In the genomic region with DNA sequence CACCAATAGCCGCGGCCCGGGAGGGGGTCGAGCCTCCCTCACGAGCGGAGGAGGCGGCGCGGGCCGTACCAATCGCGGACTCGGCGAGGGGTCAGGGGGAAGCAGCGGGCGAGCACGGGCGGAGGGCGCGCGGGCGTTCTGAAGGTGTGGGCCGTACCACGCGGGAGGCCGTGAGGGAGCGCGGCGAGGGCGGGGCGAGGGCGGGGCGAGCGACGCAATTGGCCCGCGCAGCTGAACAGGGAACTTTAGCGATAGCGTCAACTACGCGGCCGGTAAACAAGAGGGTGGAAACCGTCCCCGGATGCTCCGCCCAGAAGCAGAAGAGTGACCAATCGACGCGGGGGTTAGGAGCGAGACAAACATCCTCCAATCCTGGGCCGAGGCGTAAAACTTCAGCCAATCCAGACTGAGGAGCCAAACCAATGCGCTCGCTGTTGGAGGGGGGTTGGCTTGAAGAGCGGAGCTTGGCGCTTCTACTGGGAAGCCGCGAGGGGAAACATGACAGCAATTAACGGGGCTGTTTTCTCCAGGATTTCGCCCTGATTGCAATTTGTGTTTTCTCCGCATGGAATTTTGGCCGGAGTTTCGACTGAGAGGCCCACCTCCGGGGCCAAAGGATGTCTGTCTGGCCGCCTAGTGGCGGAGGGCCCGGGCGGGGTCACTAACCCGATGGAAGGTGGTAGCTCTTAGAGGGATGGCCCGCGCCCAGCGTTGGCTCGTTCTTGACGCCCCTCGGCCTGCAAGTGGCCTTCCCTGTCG, we compare ENCODE assay signal across 8 mouse cellular contexts. TPM values are rescaled to one million over a fixed set of nuclear protein-coding genes. Genes with fewer than 3 reads are reported as not detected.
A peak's percentile ranks its signal among the peaks of the same experiment; 100 is the strongest.
DNase-seq lines count a peak whose midpoint lies in the region; ATAC-seq and TF ChIP-seq lines count a peak whose summit lies in the region.

A gene (minus strand): TSS at position 146 of the 759 bp plus-strand sequence.

- peak; percentile 98 for ATAC-seq in forebrain, postnatal 0 days
- ATAC-seq in lung, embryonic 15.5 days (ENCODE audit: borderline replicate concordance, extremely low read depth, low FRiP score, low TSS enrichment): peak; percentile 99

- no peak; a peak in 1 of 6 replicates for TF ChIP-seq CTCF in MEL (IDR thresholded peaks at IDR 0.05 in 2 of 3, conservative IDR thresholded peaks at IDR 0.05 in 1 of 3; ENCODE audit: control insufficient read depth in 1 of 3, insufficient read depth in 1 of 3, low read depth in 2 of 3, low read length in 3 of 3, poor library complexity in 1 of 3, severe bottlenecking in 1 of 3)
- TF ChIP-seq CTCF in cerebellum, adult 2 months (IDR thresholded peaks at IDR 0.05; ENCODE audit: borderline replicate concordance, insufficient read depth, low read depth, low read length): peak; percentile 44; the same call in 1 of the 2 replicates
- peak; percentile 66 for TF ChIP-seq CTCF in forebrain, postnatal 0 days (IDR thresholded peaks at IDR 0.05; ENCODE audit: low read depth)

- peak within 1 kb of the TSS; percentile 79 for H3K9ac ChIP-seq in MEL (ENCODE audit: control insufficient read depth, low read depth, low read length, poor library complexity, severe bottlenecking)
- peak within 1 kb of the TSS; percentile 88 for H3K9ac ChIP-seq in forebrain, postnatal 0 days
- peak within 1 kb of the TSS; percentile 88 for H3K9ac ChIP-seq in lung, embryonic 15.5 days

- H3K79me2 ChIP-seq in MEL (ENCODE audit: control insufficient read depth, insufficient read depth, low read length, poor library complexity): peaks cover 29% of the 10 kb centered on the region

- TF ChIP-seq RAD21 in MEL (IDR thresholded peaks at IDR 0.05; ENCODE audit: low read depth, low read length): no peak

- H3K9me3 ChIP-seq in MEL (replicated peaks; ENCODE audit: insufficient read depth, low read length): no peaks in the 10 kb centered on the region
- no peaks in the 10 kb centered on the region for H3K9me3 ChIP-seq in forebrain, postnatal 0 days (ENCODE audit: low read length)
- H3K9me3 ChIP-seq in lung, embryonic 15.5 days: no peaks in the 10 kb centered on the region

- no peaks in the 10 kb centered on the region for H3K27me3 ChIP-seq in MEL (ENCODE audit: control insufficient read depth in 1 of 2, insufficient read depth in 2 of 2, low read length in 2 of 2)
- H3K27me3 ChIP-seq in cerebellum, adult 2 months (ENCODE audit: control insufficient read depth, insufficient read depth, low read length): no peaks in the 10 kb centered on the region
- H3K27me3 ChIP-seq in forebrain, postnatal 0 days (ENCODE audit: insufficient read depth, low read length): no peaks in the 10 kb centered on the region
- no peaks in the 10 kb centered on the region for H3K27me3 ChIP-seq in lung, embryonic 15.5 days

- H3K4me2 ChIP-seq in forebrain, postnatal 0 days (ENCODE audit: low read depth): peak within 1 kb of the TSS; percentile 82
- peak within 1 kb of the TSS; percentile 91 for H3K4me2 ChIP-seq in lung, embryonic 15.5 days

- peaks cover 21 to 38% of the 10 kb centered on the region in 2 experiments for H3K4me1 ChIP-seq in MEL (ENCODE audit: control insufficient read depth in 1 of 2, insufficient read depth in 2 of 2, low read length in 2 of 2)
- H3K4me1 ChIP-seq in cerebellum, adult 2 months (ENCODE audit: control insufficient read depth, insufficient read depth, low read length): no peaks in the 10 kb centered on the region
- peaks cover 33% of the 10 kb centered on the region for H3K4me1 ChIP-seq in forebrain, postnatal 0 days (ENCODE audit: insufficient read depth)
- peaks cover 21% of the 10 kb centered on the region for H3K4me1 ChIP-seq in lung, embryonic 15.5 days

- WGBS in cerebellum, adult 2 months: under 1% methylated on average over 74 of the region's 75 CpGs
- WGBS in forebrain, postnatal 0 days: 3% methylated on average over 75 of the region's 75 CpGs
- under 1% methylated on average over 70 of the region's 75 CpGs for WGBS in lung, embryonic 15.5 days

- peak in 1 of 2 experiments; percentile 72; a peak in 2 of 4 replicates for TF ChIP-seq POLR2A in MEL (IDR thresholded peaks at IDR 0.05; ENCODE audit: control insufficient read depth in 1 of 2, insufficient read depth in 1 of 2, low read depth in 1 of 2, low read length in 2 of 2, poor library complexity in 1 of 2)
- peak; percentile 44; the same call in 1 of the 2 replicates for TF ChIP-seq POLR2A in cerebellum, adult 2 months (IDR thresholded peaks at IDR 0.05; ENCODE audit: borderline replicate concordance, insufficient read depth, low read length)

- TF ChIP-seq EP300 in MEL (IDR thresholded peaks at IDR 0.05; ENCODE audit: low read depth in 1 of 2, low read length in 2 of 2): 0 out of 4 replicates have a peak, but pooled peaks of 1 of the 2 experiments have one; percentile 27

- H3K27ac ChIP-seq in MEL (ENCODE audit: control insufficient read depth, low read depth, low read length): peak within 1 kb of the TSS; percentile 81
- H3K27ac ChIP-seq in cerebellum, adult 2 months (ENCODE audit: insufficient read depth, low read length): peak within 1 kb of the TSS; percentile 89
- peak within 1 kb of the TSS; percentile 97 for H3K27ac ChIP-seq in forebrain, postnatal 0 days (ENCODE audit: low read depth, low read length)
- peak within 1 kb of the TSS; percentile 98 for H3K27ac ChIP-seq in lung, embryonic 15.5 days

- peaks cover 0 to 36% of the 10 kb centered on the region in 2 experiments; a peak in 2 of 4 replicates for H3K36me3 ChIP-seq in MEL (ENCODE audit: control insufficient read depth in 1 of 2, insufficient read depth in 2 of 2, low read length in 2 of 2)
- no peaks in the 10 kb centered on the region for H3K36me3 ChIP-seq in forebrain, postnatal 0 days (ENCODE audit: insufficient read depth)
- no peaks in the 10 kb centered on the region for H3K36me3 ChIP-seq in lung, embryonic 15.5 days

- DNase-seq in MEL (ENCODE audit: low read depth, low spot score): peak; percentile 100
- peak; percentile 99 to 100 for DNase-seq in cerebellum, adult 2 months
- DNase-seq in forebrain, postnatal 0 days: peak; percentile 99
- DNase-seq in heart, postnatal 4 days: peak; percentile 99
- peak; percentile 98 to 99 for DNase-seq in layer of hippocampus, adult 8-10 months (ENCODE audit: low spot score in 2 of 2)
- DNase-seq in ovary, adult 18-20 months (ENCODE audit: low spot score): peak; percentile 98
- peak; percentile 99 for DNase-seq in thymus, postnatal 0 days (ENCODE audit: low spot score)

- peak within 1 kb of the TSS; percentile 65 to 88 for H3K4me3 ChIP-seq in MEL (ENCODE audit: control insufficient read depth in 1 of 2, insufficient read depth in 1 of 2, low read depth in 2 of 2, low read length in 2 of 2)
- H3K4me3 ChIP-seq in cerebellum, adult 2 months (replicated peaks; ENCODE audit: insufficient read depth, low read depth, low read length): peak within 1 kb of the TSS; percentile 64
- peak within 1 kb of the TSS; percentile 95 for H3K4me3 ChIP-seq in forebrain, postnatal 0 days (ENCODE audit: low read depth, low read length)
- H3K4me3 ChIP-seq in lung, embryonic 15.5 days: peak within 1 kb of the TSS; percentile 90

TF ChIP-seq in MEL, 35 proteins besides CTCF, POLR2A, EP300 and RAD21 (continues in another document):
- TF ChIP-seq SIN3A (IDR thresholded peaks at IDR 0.05; ENCODE audit: low read length): peak; percentile 92
- TF ChIP-seq MAFK (IDR thresholded peaks at IDR 0.05; ENCODE audit: borderline replicate concordance, low read depth, low read length): no peak
- peak; percentile 23; the same call in 1 of the 2 replicates for TF ChIP-seq ZNF384 (IDR thresholded peaks at IDR 0.05; ENCODE audit: low read depth, low read length)
- peak; percentile 64 for TF ChIP-seq NRF1 (IDR thresholded peaks at IDR 0.05; ENCODE audit: insufficient read depth, low read depth, low read length, poor library complexity, severe bottlenecking)
- TF ChIP-seq SMC3 (IDR thresholded peaks at IDR 0.05; ENCODE audit: low read depth, low read length): no peak
- TF ChIP-seq HCFC1 (IDR thresholded peaks at IDR 0.05; ENCODE audit: low read depth, low read length): peak; percentile 77
- TF ChIP-seq BHLHE40 (IDR thresholded peaks at IDR 0.05; ENCODE audit: borderline replicate concordance, low read depth, low read length): peak; percentile 60; the same call in 1 of the 2 replicates
- no peak; the same call in 1 of the 2 replicates for TF ChIP-seq ELF1 (IDR thresholded peaks at IDR 0.05; ENCODE audit: low read depth, low read length)
- TF ChIP-seq TCF12 (IDR thresholded peaks at IDR 0.05; ENCODE audit: low read depth, low read length): peak; percentile 34; the same call in 1 of the 2 replicates
- TF ChIP-seq MAZ (IDR thresholded peaks at IDR 0.05; ENCODE audit: low read depth, low read length): peak; percentile 93; the same call in 1 of the 2 replicates
- TF ChIP-seq POLR2AphosphoS5 (IDR thresholded peaks at IDR 0.05; ENCODE audit: borderline replicate concordance, low read depth, low read length): no peak
- peak; percentile 74; the same call in 1 of the 2 replicates for TF ChIP-seq MYC (IDR thresholded peaks at IDR 0.05; ENCODE audit: low read depth, low read length)
- TF ChIP-seq MXI1 (IDR thresholded peaks at IDR 0.05; ENCODE audit: low read depth, low read length): peak; percentile 74; the same call in 1 of the 2 replicates
- peak; percentile 35; the same call in 1 of the 2 replicates for TF ChIP-seq ETS1 (IDR thresholded peaks at IDR 0.05; ENCODE audit: low read depth, low read length)
- TF ChIP-seq TBP (IDR thresholded peaks at IDR 0.05; ENCODE audit: low read depth, low read length): peak; percentile 76; the same call in 1 of the 2 replicates
- TF ChIP-seq MAX (IDR thresholded peaks at IDR 0.05; ENCODE audit: low read length): peak; percentile 62
- TF ChIP-seq KAT2A (conservative IDR thresholded peaks at IDR 0.05; ENCODE audit: low read depth, low read length): no peak; the same call in 1 of the 2 replicates
- peak; percentile 50 for TF ChIP-seq ZMIZ1 (IDR thresholded peaks at IDR 0.05; ENCODE audit: low read depth, low read length)
- TF ChIP-seq MYB (IDR thresholded peaks at IDR 0.05; ENCODE audit: low read depth, low read length): 0 out of 2 replicates have a peak, but pooled peaks have one; percentile 15

RNA-seq across cellular contexts. Expression of the gene that starts here (rescaled TPM):
- 22.2 and 22.6 TPM in 2 replicates for total RNA-seq in MEL (2012; rRNA removed)
- polyA plus RNA-seq in MEL (2012; ENCODE audit: insufficient read depth in 1 of 2, insufficient read length in 2 of 2, low read depth in 1 of 2, low replicate concordance in 2 of 2, missing spikeins in 1 of 2): 100 to 1,000 TPM in 1 of 2 experiments, 10 to 100 TPM in 1; 23.3 to 497 TPM
- 110 and 113 TPM in 2 replicates for polyA plus RNA-seq in cerebellum, adult 2 months (2012; rRNA removed)
- 45.6 and 55.6 TPM in 2 replicates for total RNA-seq in forebrain, postnatal 0 days (2014; rRNA removed)
- 5.3 and 6.4 TPM in 2 replicates for polyA plus RNA-seq in forebrain, postnatal 0 days (2015; fragmentation: Nextera tagmentation; extraction: Ambion mirVana)
- total RNA-seq in heart, postnatal 4 days (2021): 10 to 100 TPM; 42.1 to 43.9 TPM
- total RNA-seq in layer of hippocampus, adult 8-10 months (2022): 100 to 1,000 TPM in 2 of 4 experiments, 10 to 100 TPM in 2; 73.7 to 105 (median 89.5) TPM
- 14.1 and 15.6 TPM in 2 replicates for polyA plus RNA-seq in lung, embryonic 15.5 days (2015; fragmentation: Nextera tagmentation; extraction: Ambion mirVana)
- 311 and 342 TPM in 2 replicates for polyA plus RNA-seq in thymus, postnatal 0 days (2015; fragmentation: Nextera tagmentation; extraction: Ambion mirVana)

Comparison
In these comparisons a context has a peak if more than half of its experiments do, and no peak if none do; other contexts are left out.
1. Peak in every context shown above with its lines: DNase-seq, ATAC-seq, H3K4me3 ChIP-seq and H3K27ac ChIP-seq.
2. CTCF ChIP-seq: peak in cerebellum, adult 2 months (single experiment) and forebrain, postnatal 0 days (single experiment); none in MEL (0 of 3).